Mouse (Mus musculus) heart, embryonic 12.5 days (tissue): Measurements from ENCODE around the gene Pfdn6. TPM values are rescaled to one million over a fixed set of nuclear protein-coding genes. Genes with fewer than 3 reads are reported as not detected.
"Not testable (repeated sequence)": the region's sequence is repeated elsewhere in the genome, so short reads cannot be mapped to it uniquely, and the experiment has no call there.

Experiments
- ATAC-seq: fragments of 200-750 bp; cut with Nextera tagmentation; 2 replicates; pipeline ENCODE4 v1.8.0; 2017; ENCODE audit warnings: moderate TSS enrichment, moderate library complexity; ENCODE audit not compliant: insufficient number of reproducible peaks, low FRiP score
- H3K27ac ChIP-seq: fragments of 300-500 bp; sonication (generic); 2 replicates; pipeline ENCODE4 v1.5.1; 2016; ENCODE audit warnings: mild to moderate bottlenecking, moderate library complexity; ENCODE audit not compliant: poor library complexity, severe bottlenecking
- H3K27me3 ChIP-seq: fragments of 300-500 bp; sonication (generic); replicated peaks from 2 replicates; pipeline ENCODE4 v1.6.1; 2016; ENCODE audit warnings: mild to moderate bottlenecking, moderate library complexity
- H3K36me3 ChIP-seq: fragments of 300-500 bp; sonication (generic); 2 replicates; pipeline ENCODE4 v1.6.1; 2016; ENCODE audit warnings: mild to moderate bottlenecking, moderate library complexity
- H3K4me1 ChIP-seq: fragments of 300-500 bp; sonication (generic); replicated peaks from 2 replicates; pipeline ENCODE4 v1.6.1; 2016; ENCODE audit warnings: mild to moderate bottlenecking
- H3K4me2 ChIP-seq: fragments of 300-500 bp; sonication (generic); 2 replicates; pipeline ENCODE4 v1.6.1; 2016; ENCODE audit warnings: mild to moderate bottlenecking, moderate library complexity
- H3K4me3 ChIP-seq: fragments of 300-500 bp; sonication (generic); 2 replicates; pipeline ENCODE4 v1.5.1; 2016; ENCODE audit warnings: mild to moderate bottlenecking
- H3K9ac ChIP-seq: fragments of 300-500 bp; sonication (generic); 2 replicates; pipeline ENCODE4 v1.6.1; 2016; ENCODE audit warnings: mild to moderate bottlenecking, moderate library complexity
- H3K9me3 ChIP-seq: fragments of 300-500 bp; sonication (generic); replicated peaks from 2 replicates; pipeline ENCODE4 v1.6.1; 2016; ENCODE audit warnings: mild to moderate bottlenecking, moderate library complexity
- WGBS: fragments of 180-500 bp; shearing (Covaris S2); methylation state at CpG from one replicate; pipeline ENCODE4 v1.1.7; 2016; 5-methylcytosine and 5-hydroxymethylcytosine counted together
- polyA plus RNA-seq: library from polyadenylated mRNA; unstranded; fragments of >200 nt; fragmentation: Nextera tagmentation; extraction: Ambion mirVana; gene quantifications from 2 replicates; pipeline ENCODE4 v1.2.1, GENCODE M21; 2016

Pfdn6 gene
- polyA plus RNA-seq, 1 experiment from 2014 or later = 127 TPM

GRCm38 (mm10) chr17:33911813-33912414 is 28.2 kb downstream of the Pfdn6 start:
- no peak overlapping the region for H3K4me3 ChIP-seq
- H3K9ac ChIP-seq = no peak overlapping the region
- no peak overlapping the region for H3K27ac ChIP-seq
- H3K4me1 ChIP-seq = peaks cover 27% of the 10 kb centered on the region
- H3K9me3 ChIP-seq = no peaks in the 10 kb centered on the region
- no peak for ATAC-seq
- peaks cover 45% of the 10 kb centered on the region for H3K36me3 ChIP-seq
- no peak overlapping the region for H3K4me2 ChIP-seq
- 91% methylated on average over 28 of the region's 28 CpGs for WGBS
- H3K27me3 ChIP-seq = no peaks in the 10 kb centered on the region

GRCm38 (mm10) chr17:33911052-33911812 is 28.9 kb downstream of the Pfdn6 start:
- Histone ChIP-seq H3K4me1 (peaks cover 24% of the 10 kb centered on the region), H3K4me2 (no peak overlapping the region), H3K27ac (no peak overlapping the region), H3K27me3 (no peaks in the 10 kb centered on the region), H3K36me3 (peaks cover 45% of the 10 kb centered on the region), H3K9me3 (no peaks in the 10 kb centered on the region), H3K4me3 (no peak overlapping the region), H3K9ac (no peak overlapping the region)
- no peak for ATAC-seq
- WGBS = 90% methylated on average over 31 of the region's 31 CpGs

DNA sequence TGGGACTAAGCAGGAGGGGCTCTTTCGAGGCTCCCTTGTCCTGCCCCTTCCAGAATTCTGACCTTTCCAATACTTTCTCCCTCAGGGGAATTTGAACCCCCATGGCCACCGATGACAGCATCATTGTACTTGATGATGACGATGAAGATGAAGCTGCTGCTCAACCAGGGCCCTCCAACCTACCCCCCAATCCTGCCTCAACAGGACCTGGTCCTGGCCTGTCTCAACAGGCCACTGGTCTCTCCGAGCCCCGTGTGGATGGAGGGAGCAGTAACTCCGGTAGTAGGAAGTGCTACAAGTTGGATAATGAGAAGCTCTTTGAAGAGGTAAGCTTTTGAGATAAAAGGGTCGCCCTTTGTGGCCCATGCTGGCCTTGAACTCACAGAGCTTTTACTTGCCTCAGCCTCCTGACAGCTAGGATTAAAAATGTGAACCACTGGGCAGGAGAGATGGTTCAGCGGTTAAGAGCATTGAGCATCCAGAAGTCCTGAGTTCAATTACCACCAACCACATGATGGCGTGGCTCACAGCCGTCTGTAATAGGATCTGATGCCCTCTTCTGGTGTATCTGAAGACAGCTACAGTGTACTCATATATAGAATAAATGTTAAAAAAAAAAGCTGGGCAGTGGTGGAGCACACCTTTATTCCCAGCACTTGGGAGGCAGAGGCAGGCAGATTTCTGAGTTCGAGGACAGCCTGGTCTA is 29.6 kb downstream of the Pfdn6 start:
- peak overlapping the region; percentile 100 for H3K4me2 ChIP-seq
- H3K9me3 ChIP-seq = no peaks in the 10 kb centered on the region
- H3K27me3 ChIP-seq = no peaks in the 10 kb centered on the region
- ATAC-seq = no peak
- H3K4me3 ChIP-seq = peak overlapping the region; percentile 94
- peaks cover 24% of the 10 kb centered on the region for H3K4me1 ChIP-seq
- H3K36me3 ChIP-seq = peaks cover 45% of the 10 kb centered on the region
- peak overlapping the region; percentile 94 for H3K9ac ChIP-seq
- H3K27ac ChIP-seq = peak overlapping the region; percentile 92
- WGBS = 44% methylated on average over 11 of the region's 11 CpGs

- H3K4me3 ChIP-seq = peak overlapping the region; percentile 94
- H3K4me2 ChIP-seq = peak overlapping the region; percentile 100
- peaks cover 41% of the 10 kb centered on the region for H3K36me3 ChIP-seq
- H3K27me3 ChIP-seq = no peaks in the 10 kb centered on the region
- WGBS = 0% methylated on average over 14 of the region's 14 CpGs
- peak overlapping the region; percentile 92 for H3K27ac ChIP-seq
- peak; percentile 5; the same call in 1 of the 2 replicates for ATAC-seq
- no peaks in the 10 kb centered on the region for H3K9me3 ChIP-seq
- peaks cover 19% of the 10 kb centered on the region for H3K4me1 ChIP-seq
- H3K9ac ChIP-seq = peak overlapping the region; percentile 94
Measured at GRCm38 (mm10) chr17:33909869-33910250, 30.3 kb downstream of the Pfdn6 start.

- peak within 1 kb of the TSS; percentile 94 for H3K4me3 ChIP-seq
- under 1% methylated on average over 68 of the region's 68 CpGs for WGBS
- no peaks in the 10 kb centered on the region for H3K9me3 ChIP-seq
- H3K27ac ChIP-seq = peak within 1 kb of the TSS; percentile 92
- peak within 1 kb of the TSS; percentile 94 for H3K9ac ChIP-seq
- H3K4me2 ChIP-seq = peak within 1 kb of the TSS; percentile 100
- peaks cover 35% of the 10 kb centered on the region for H3K36me3 ChIP-seq
- H3K4me1 ChIP-seq = peaks cover 16% of the 10 kb centered on the region
- no peaks in the 10 kb centered on the region for H3K27me3 ChIP-seq
- ATAC-seq = peak; percentile 95
Measured at GRCm38 (mm10) chr17:33909077-33909868, 30.9 kb downstream of the Pfdn6 start, which contains the start of gene Daxx. TSS of gene Daxx (plus strand) at chr17:33909414.

DNA sequence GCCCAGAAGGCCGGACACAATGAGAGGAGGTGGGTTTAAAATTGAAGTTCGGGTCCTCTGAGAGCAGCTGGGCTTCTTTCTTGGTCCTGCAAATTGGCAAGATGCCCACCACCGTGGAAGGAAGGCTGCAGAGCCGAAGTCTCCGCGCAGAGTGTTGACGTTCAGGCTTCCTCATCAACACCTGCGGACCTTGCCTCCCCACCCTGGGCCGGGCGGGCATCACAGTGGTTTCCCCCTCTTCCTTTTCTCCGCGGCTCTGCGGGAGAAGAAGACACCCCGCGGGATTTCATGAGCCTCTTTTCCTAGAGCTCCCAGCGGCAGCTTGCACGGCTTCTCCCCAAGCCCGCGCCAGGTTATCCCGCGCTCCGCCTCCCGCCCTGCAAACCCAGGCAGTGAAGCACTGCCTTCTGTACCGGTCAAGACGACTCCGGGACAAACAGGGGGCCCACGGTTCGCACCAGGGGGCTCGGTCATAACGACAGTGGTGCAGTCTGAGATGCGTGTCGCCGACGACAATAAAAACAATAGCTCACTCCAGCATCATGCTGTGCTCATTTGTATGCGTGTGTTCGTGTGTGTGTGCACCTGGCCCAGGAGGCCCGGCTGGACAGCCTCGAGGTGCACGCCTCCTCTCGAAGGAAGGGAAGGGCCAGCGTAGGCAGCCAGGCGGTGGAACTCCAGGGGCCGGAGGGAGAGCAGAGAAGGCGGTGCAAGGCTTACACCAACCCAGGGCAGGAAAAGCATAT is 31.6 kb downstream of the Pfdn6 start:
- H3K4me2 ChIP-seq = peak overlapping the region; percentile 100
- peak overlapping the region; percentile 77 for H3K9ac ChIP-seq
- WGBS = under 1% methylated on average over 44 of the region's 44 CpGs
- no peaks in the 10 kb centered on the region for H3K9me3 ChIP-seq
- peak overlapping the region; percentile 94 for H3K4me3 ChIP-seq
- peak overlapping the region; percentile 92 for H3K27ac ChIP-seq
- H3K4me1 ChIP-seq = peaks cover 16% of the 10 kb centered on the region
- peaks cover 28% of the 10 kb centered on the region for H3K36me3 ChIP-seq
- peak; percentile 48 for ATAC-seq
- H3K27me3 ChIP-seq = no peaks in the 10 kb centered on the region

DNA sequence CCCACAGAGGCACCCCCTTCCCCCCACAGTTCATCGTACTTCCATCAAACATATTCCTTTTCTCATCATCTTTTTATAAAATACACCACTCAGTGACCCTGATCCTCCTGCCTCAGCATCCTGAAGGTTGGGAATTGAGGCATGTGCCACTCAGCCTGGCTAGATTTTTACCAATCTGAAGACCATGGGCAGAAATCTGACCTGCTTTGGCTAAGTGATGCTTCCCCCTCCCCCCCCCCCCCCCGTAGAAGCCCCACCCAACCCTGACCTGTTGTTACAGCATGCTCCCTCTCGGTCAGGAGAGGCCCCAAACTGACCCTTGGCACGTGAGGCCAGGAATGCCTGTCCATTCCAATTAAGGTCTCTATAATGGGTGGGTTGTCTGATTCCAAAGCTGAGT is 35.3 kb downstream of the Pfdn6 start, which contains the start of gene Platr17:
Platr17 (plus strand) TSS at position 301 of the 400 bp plus-strand sequence.
- H3K27me3 ChIP-seq, ATAC-seq, H3K36me3 ChIP-seq, H3K9me3 ChIP-seq, H3K9ac ChIP-seq, H3K27ac ChIP-seq, H3K4me3 ChIP-seq, H3K4me2 ChIP-seq: not testable (repeated sequence)
- peaks cover 16% of the 10 kb centered on the region; the same call in 1 of the 2 replicates for H3K4me1 ChIP-seq
- WGBS = 34% methylated on average over 4 of the region's 4 CpGs

- H3K36me3 ChIP-seq, H3K9ac ChIP-seq, H3K27ac ChIP-seq, H3K4me2 ChIP-seq, H3K9me3 ChIP-seq, H3K4me3 ChIP-seq, ATAC-seq, H3K27me3 ChIP-seq: not testable (repeated sequence)
- 70% methylated on average over 6 of the region's 6 CpGs for WGBS
- H3K4me1 ChIP-seq = peaks cover 16% of the 10 kb centered on the region; the same call in 1 of the 2 replicates
Measured at GRCm38 (mm10) chr17:33903911-33904651, 36.1 kb downstream of the Pfdn6 start.

DNA sequence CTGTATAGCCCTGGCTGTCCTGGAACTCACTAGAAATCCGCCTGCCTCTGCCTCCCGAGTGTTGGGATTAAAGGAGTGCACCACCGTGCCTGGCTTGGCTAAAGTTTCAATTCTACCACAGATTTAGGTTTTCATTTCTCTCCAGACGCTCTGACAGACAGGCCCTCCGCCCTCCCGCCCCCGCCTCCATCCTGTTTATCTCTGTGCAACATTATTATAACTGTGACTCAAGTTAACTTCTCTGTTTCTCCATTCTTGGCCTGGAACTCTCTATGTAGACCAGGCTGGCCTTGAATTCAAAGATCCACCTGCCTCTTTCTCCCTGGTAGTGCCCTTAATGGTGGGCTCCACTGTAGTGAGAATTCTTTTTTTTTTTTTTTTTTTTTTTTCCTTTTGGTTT is 37.7 kb downstream of the Pfdn6 start:
- ATAC-seq = no peak
- peaks cover 7% of the 10 kb centered on the region; the same call in 1 of the 2 replicates for H3K4me1 ChIP-seq
- WGBS = 81% methylated on average over 7 of the region's 7 CpGs

More for the DNA sequence above, 37.7 kb downstream of the Pfdn6 start:
- Histone ChIP-seq H3K9me3 (no peaks in the 10 kb centered on the region), H3K4me3 (no peak overlapping the region), H3K27ac (no peak overlapping the region), H3K27me3 (no peaks in the 10 kb centered on the region), H3K36me3 (no peaks in the 10 kb centered on the region), H3K9ac (no peak overlapping the region), H3K4me2 (no peak overlapping the region)
